Mouse (Mus musculus): ENCODE measurements around the gene Heatr5a. TPM values are rescaled to one million over a fixed set of nuclear protein-coding genes. Genes with fewer than 3 reads are reported as not detected.
A peak's percentile ranks its signal among the peaks of the same experiment; 100 is the strongest.

Heatr5a gene
- polyA plus RNA-seq (2016; fragmentation: Nextera tagmentation; extraction: Ambion mirVana), result 13.0 and 13.1 TPM in 2 replicates

GRCm38 (mm10) chr12:51971070-51971664, at the start of gene Heatr5a:
Gene Heatr5a, minus strand, starts transcription at chr12:51971321.
- H3K27me3 ChIP-seq, result no peaks in the 10 kb centered on the region
- WGBS, result 1% methylated on average over 49 of the region's 53 CpGs
- ATAC-seq (ENCODE audit: insufficient number of reproducible peaks, insufficient read depth, low FRiP score, low TSS enrichment), result peak; percentile 95

DNA sequence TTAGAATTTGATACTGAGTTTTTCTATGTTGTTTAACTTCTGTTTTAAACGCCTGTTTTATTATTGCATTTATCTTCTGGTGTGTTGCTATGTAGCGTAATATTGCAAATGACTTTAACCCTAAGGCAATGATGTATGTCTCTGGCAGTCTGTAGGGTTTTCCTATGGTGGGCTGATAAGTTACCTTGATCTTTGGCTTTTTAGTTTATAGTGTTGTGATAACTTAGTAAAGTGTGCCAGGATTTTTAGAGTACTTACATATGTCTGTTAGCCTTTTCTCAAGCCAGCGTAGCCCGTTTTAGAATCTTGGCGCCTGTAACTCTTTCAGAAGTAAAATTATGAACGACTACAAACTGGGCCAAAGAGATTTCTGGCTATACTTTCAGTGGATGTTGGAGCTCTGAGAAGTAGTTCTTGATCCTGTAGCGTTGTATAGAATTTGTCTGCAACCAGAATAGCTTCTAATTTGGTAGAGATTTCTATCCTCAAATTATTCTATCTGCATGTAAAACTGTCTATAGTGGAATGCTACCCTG, 43.4 kb upstream of the Heatr5a start:
- H3K27me3 ChIP-seq, result no peaks in the 10 kb centered on the region
- H3K27ac ChIP-seq, result no peak overlapping the region
- H3K4me1 ChIP-seq, result no peaks in the 10 kb centered on the region
- 87% methylated on average over 7 of the region's 7 CpGs for WGBS
- H3K9ac ChIP-seq, result no peak overlapping the region
- ATAC-seq (ENCODE audit: insufficient number of reproducible peaks, insufficient read depth, low FRiP score, low TSS enrichment), result no peak
- H3K36me3 ChIP-seq, result no peaks in the 10 kb centered on the region
- no peak overlapping the region for H3K4me3 ChIP-seq
- H3K4me2 ChIP-seq (replicated peaks), result no peak overlapping the region
- no peaks in the 10 kb centered on the region for H3K9me3 ChIP-seq

More at GRCm38 (mm10) chr12:51971070-51971664, at the start of gene Heatr5a:
- Histone ChIP-seq H3K4me3 (peak within 1 kb of the TSS; percentile 70), H3K4me2 (replicated peaks) (peak within 1 kb of the TSS; percentile 57), H3K36me3 (no peaks in the 10 kb centered on the region), H3K9ac (peak within 1 kb of the TSS; percentile 78), H3K4me1 (no peaks in the 10 kb centered on the region), H3K27ac (peak within 1 kb of the TSS; percentile 85), H3K9me3 (no peaks in the 10 kb centered on the region)

DNA sequence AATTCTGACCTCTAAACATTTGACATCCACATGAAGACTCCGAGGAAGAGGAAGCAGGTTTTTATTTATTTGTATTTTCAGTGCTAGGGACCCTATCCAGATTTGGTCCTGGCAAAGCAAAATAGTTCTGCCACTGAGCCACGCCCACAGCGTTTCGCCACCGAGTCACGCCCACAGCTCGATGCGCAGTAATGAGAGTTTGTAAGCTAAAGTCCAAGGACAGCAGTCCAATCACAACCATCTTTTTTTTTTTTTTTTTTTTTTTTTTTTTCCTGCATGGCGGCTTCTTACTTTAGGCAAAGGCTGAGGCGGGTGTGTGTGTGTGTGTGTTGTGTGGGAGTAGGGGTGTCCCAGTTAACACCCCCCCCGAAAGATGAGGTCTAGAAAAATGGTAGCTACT, 42.9 kb upstream of the Heatr5a start:
- no peaks in the 10 kb centered on the region for H3K9me3 ChIP-seq
- ATAC-seq (ENCODE audit: insufficient number of reproducible peaks, insufficient read depth, low FRiP score, low TSS enrichment), result no peak
- no peaks in the 10 kb centered on the region for H3K36me3 ChIP-seq
- H3K9ac ChIP-seq, result no peak overlapping the region
- no peak overlapping the region for H3K27ac ChIP-seq
- no peaks in the 10 kb centered on the region for H3K4me1 ChIP-seq
- H3K4me2 ChIP-seq (replicated peaks), result no peak overlapping the region
- no peaks in the 10 kb centered on the region for H3K27me3 ChIP-seq
- no peak overlapping the region for H3K4me3 ChIP-seq
- 84% methylated on average over 11 of the region's 11 CpGs for WGBS

GRCm38 (mm10) chr12:52013274-52013673, 42.2 kb upstream of the Heatr5a start:
- Histone ChIP-seq H3K9me3 (no peaks in the 10 kb centered on the region), H3K27ac (no peak overlapping the region)
- 24% methylated on average over 9 of the region's 9 CpGs for WGBS

DNA sequence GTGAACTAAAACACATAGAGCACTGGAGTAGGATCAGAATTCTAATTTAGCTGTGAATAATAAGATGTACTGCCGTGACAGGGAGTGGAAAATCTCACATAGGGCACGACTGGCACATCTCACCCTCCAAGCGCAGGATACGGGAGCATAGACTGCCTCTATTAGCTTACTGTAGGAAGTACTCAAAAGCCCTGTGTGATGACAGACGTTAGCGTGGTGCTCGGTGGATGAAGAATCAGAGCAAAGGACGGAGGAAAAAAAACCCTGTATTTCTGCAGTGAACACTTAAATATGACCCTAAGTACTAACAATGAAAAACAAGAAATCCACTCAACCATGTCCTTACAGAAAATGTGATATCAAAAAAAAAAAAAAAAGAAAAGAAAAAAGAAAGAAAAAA, 41.0 kb upstream of the Heatr5a start:
- Histone ChIP-seq H3K9me3 (no peaks in the 10 kb centered on the region), H3K36me3 (no peaks in the 10 kb centered on the region), H3K27ac (no peak overlapping the region), H3K4me1 (no peaks in the 10 kb centered on the region), H3K9ac (no peak overlapping the region), H3K4me2 (replicated peaks) (no peak overlapping the region), H3K27me3 (no peaks in the 10 kb centered on the region), H3K4me3 (no peak overlapping the region)
- ATAC-seq (ENCODE audit: insufficient number of reproducible peaks, insufficient read depth, low FRiP score, low TSS enrichment), result no peak
- WGBS, result 78% methylated on average over 8 of the region's 8 CpGs

More at GRCm38 (mm10) chr12:52013274-52013673, 42.2 kb upstream of the Heatr5a start:
- Histone ChIP-seq H3K9ac (no peak overlapping the region), H3K36me3 (no peaks in the 10 kb centered on the region), H3K4me3 (no peak overlapping the region), H3K4me2 (replicated peaks) (no peak overlapping the region), H3K4me1 (no peaks in the 10 kb centered on the region), H3K27me3 (no peaks in the 10 kb centered on the region)
- ATAC-seq (ENCODE audit: insufficient number of reproducible peaks, insufficient read depth, low FRiP score, low TSS enrichment), result no peak

GRCm38 (mm10) chr12:52010630-52010961, 39.5 kb upstream of the Heatr5a start:
- Histone ChIP-seq H3K9me3 (no peaks in the 10 kb centered on the region), H3K36me3 (no peaks in the 10 kb centered on the region), H3K9ac (no peak overlapping the region), H3K4me2 (replicated peaks) (no peak overlapping the region), H3K4me3 (no peak overlapping the region), H3K27ac (no peak overlapping the region), H3K4me1 (peaks cover under 1% of the 10 kb centered on the region; the same call in 1 of the 2 replicates), H3K27me3 (no peaks in the 10 kb centered on the region)
- WGBS, result 62% methylated on average over 2 of the region's 2 CpGs
- no peak for ATAC-seq (ENCODE audit: insufficient number of reproducible peaks, insufficient read depth, low FRiP score, low TSS enrichment)

DNA sequence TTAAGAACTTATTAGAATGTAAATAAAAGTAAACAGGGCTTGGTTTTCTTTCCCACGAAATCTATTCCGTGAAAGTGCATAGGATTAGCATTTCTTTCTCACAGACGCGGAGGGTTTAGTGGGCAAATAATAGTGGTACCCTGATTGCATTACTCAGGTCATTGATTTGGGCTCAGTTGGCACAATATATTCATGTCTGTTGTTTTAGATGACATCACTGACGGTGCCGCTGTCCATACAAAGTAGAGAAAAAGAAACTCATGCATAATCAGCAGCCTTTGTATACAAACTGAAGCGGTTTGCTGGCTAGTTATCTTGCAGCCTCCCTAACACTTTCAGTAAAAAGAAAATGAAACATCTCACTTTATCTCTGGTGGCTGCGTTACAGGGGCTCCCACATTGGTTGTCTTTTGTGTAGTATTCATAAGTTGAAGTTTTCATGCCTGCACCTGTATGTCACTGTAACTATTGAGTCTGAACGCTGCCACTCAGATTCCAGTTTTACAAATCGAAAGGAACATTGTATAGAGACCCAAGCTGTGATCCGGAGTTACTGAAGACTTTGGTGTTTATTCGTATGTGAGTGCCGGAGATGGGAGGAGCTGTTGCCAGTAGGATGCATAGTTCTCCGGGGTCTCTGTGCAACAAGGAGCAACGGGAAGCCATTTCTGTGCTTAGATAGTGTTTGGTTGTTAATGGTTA, 39.0 kb upstream of the Heatr5a start:
- Histone ChIP-seq H3K27me3 (no peaks in the 10 kb centered on the region), H3K9ac (no peak overlapping the region), H3K9me3 (no peaks in the 10 kb centered on the region), H3K27ac (no peak overlapping the region), H3K36me3 (no peaks in the 10 kb centered on the region), H3K4me1 (peaks cover 2% of the 10 kb centered on the region; the same call in 1 of the 2 replicates), H3K4me2 (replicated peaks) (no peak overlapping the region), H3K4me3 (no peak overlapping the region)
- WGBS, result 71% methylated on average over 15 of the region's 15 CpGs
- no peak for ATAC-seq (ENCODE audit: insufficient number of reproducible peaks, insufficient read depth, low FRiP score, low TSS enrichment)

GRCm38 (mm10) chr12:52006633-52006994, 35.5 kb upstream of the Heatr5a start:
- Histone ChIP-seq H3K9me3 (no peaks in the 10 kb centered on the region), H3K4me3 (peak overlapping the region; percentile 76), H3K4me2 (replicated peaks) (peak overlapping the region; percentile 57), H3K9ac (peak overlapping the region; percentile 73; the same call in 1 of the 2 replicates), H3K27ac (no peak overlapping the region), H3K36me3 (no peaks in the 10 kb centered on the region), H3K4me1 (peaks cover 2% of the 10 kb centered on the region; the same call in 1 of the 2 replicates), H3K27me3 (no peaks in the 10 kb centered on the region)
- WGBS, result 49% methylated on average over 5 of the region's 5 CpGs
- peak; percentile 65; the same call in 1 of the 2 replicates for ATAC-seq (ENCODE audit: insufficient number of reproducible peaks, insufficient read depth, low FRiP score, low TSS enrichment)

DNA sequence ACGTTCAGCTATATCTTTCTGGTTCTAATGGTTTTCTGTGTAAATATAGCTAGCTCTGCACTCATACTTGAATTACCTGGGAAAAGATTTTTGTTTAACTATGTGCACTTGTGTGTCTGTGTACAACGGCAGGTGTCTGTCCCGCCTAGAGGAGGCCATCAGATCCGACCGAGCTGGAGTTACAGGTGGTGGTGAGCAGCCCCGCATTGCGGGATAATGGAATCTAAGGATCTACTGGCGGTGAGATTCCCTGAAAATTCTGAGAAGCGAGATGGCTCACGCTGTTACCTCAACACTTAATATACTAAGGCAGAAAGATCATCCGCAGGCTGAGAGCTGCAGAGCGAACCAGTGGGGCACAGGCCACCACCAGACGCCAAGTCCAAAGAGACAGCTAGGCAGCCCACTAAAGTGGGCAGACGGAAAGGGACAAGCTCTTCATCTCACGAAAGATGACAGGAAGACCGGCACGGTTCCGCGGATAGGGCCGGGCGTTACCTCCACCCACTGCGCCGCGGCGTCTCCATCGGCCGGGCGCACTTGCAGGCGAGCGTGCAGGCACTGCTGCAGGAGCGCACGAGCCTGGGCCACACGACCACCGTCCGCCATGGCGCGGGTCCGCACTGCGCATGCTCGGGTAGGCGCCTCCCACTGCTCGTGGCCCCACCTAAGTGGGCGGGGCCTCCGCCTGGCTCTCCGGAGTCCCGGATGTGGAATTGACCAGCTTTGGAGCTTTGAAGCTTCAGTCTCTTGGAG, 34.9 kb upstream of the Heatr5a start, which contains the start of gene Dtd2:
Gene Dtd2, minus strand, starts transcription at position 625 of the 756 bp plus-strand sequence.
- Histone ChIP-seq H3K36me3 (no peaks in the 10 kb centered on the region), H3K9me3 (no peaks in the 10 kb centered on the region), H3K9ac (peak within 1 kb of the TSS; percentile 73), H3K27ac (peak within 1 kb of the TSS; percentile 76), H3K27me3 (no peaks in the 10 kb centered on the region), H3K4me1 (peaks cover 2% of the 10 kb centered on the region; the same call in 1 of the 2 replicates), H3K4me2 (replicated peaks) (peak within 1 kb of the TSS; percentile 57), H3K4me3 (peak within 1 kb of the TSS; percentile 76)
- peak; percentile 95 for ATAC-seq (ENCODE audit: insufficient number of reproducible peaks, insufficient read depth, low FRiP score, low TSS enrichment)
- 2% methylated on average over 46 of the region's 46 CpGs for WGBS

DNA sequence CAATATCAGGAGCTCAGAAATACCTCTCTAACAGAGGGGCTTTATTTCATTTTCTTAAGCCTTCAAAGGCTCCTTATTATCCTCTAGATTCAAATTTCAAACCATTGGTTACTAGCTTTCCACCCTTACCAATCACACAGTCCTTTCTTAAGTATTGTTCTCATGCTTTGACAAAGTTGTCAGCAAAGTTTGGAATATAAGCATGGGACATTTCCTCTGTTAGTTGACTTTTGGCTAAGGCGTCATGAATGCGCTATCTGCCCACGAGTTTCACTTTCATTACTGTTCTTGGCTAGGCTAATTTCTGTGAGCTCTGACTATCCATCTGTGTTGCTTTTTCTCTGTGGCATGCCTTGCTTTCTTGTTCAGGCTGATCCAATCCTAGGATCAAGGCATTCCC, 31.6 kb upstream of the Heatr5a start:
- Histone ChIP-seq H3K27ac (no peak overlapping the region), H3K9ac (no peak overlapping the region), H3K4me3 (no peak overlapping the region), H3K4me2 (replicated peaks) (no peak overlapping the region), H3K4me1 (peaks cover 2% of the 10 kb centered on the region; the same call in 1 of the 2 replicates), H3K9me3 (no peaks in the 10 kb centered on the region), H3K36me3 (peaks cover 9% of the 10 kb centered on the region), H3K27me3 (no peaks in the 10 kb centered on the region)
- WGBS, result 86% methylated on average over 3 of the region's 3 CpGs
- no peak for ATAC-seq (ENCODE audit: insufficient number of reproducible peaks, insufficient read depth, low FRiP score, low TSS enrichment)

DNA sequence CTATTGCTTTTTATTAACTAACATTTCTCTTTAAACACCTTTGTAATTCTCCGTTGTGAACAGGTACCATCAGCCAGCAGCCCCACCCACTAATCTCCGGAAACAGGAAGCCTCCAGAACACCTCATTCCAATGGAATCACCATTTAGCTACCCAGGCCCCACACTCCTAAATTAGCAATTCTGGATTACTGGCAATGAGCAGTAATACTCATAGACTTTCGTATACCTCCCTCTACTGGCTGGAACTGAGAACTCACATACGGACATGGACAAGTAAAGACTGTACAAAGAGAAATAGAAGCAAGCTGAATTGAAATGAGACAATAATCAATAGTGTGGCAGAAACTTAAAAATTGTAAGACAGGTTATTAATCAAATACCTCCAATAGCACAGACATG, 30.4 kb upstream of the Heatr5a start:
- Histone ChIP-seq H3K9me3 (no peaks in the 10 kb centered on the region), H3K4me1 (peaks cover 2% of the 10 kb centered on the region; the same call in 1 of the 2 replicates), H3K9ac (no peak overlapping the region), H3K4me2 (replicated peaks) (no peak overlapping the region), H3K27me3 (no peaks in the 10 kb centered on the region), H3K27ac (no peak overlapping the region), H3K4me3 (no peak overlapping the region), H3K36me3 (peaks cover 13% of the 10 kb centered on the region)
- no peak for ATAC-seq (ENCODE audit: insufficient number of reproducible peaks, insufficient read depth, low FRiP score, low TSS enrichment)
- 40% methylated on average over 4 of the region's 4 CpGs for WGBS
